Mouse (Mus musculus) ES-E14 (cell line): ENCODE measurements at regions not wholly inside any gene's neighbourhood (a gene's known extent, or its start where the extent isn't known, plus 50 kb on each side); places are given as distances from the start of the nearest gene placed in this dataset.

Source experiments
- CHD2 ChIP-seq: IDR thresholded peaks from 2 replicates; pipeline ENCODE4 v1.6.1; 2014; ENCODE audit warnings: mild to moderate bottlenecking, low read depth, low read length, inconsistent platforms
- MAFK ChIP-seq: IDR thresholded peaks from 2 replicates; pipeline ENCODE4 v1.6.1; 2014; ENCODE audit warnings: mild to moderate bottlenecking, low read depth, low read length, inconsistent platforms; ENCODE audit not compliant: insufficient read depth
- ZNF384 ChIP-seq: IDR thresholded peaks from 2 replicates; pipeline ENCODE4 v1.6.1; 2012; ENCODE audit warnings: low read depth, low read length, inconsistent platforms

GRCm38 (mm10) chr6:118300781-118301180 is 103.3 kb upstream of the Ret start:
- no peak for TF ChIP-seq MAFK
- TF ChIP-seq CHD2, result no peak
- TF ChIP-seq ZNF384, result no peak
